Mouse (Mus musculus) testis, adult 2 months (tissue): ENCODE data around the gene Rrm1.

ENCODE experiments used
- CTCF ChIP-seq: fragments of 200-500 bp; IDR thresholded peaks from 2 replicates; pipeline ENCODE4 v1.5.1; 2012; ENCODE audit warnings: low read depth, mild to moderate bottlenecking, inconsistent platforms, low read length, moderate library complexity; ENCODE audit not compliant: control insufficient read depth, insufficient read depth, insufficient replicate concordance
- POLR2A ChIP-seq: fragments of 200-500 bp; IDR thresholded peaks from 2 replicates; pipeline ENCODE4 v1.6.1; 2012; ENCODE audit warnings: low read depth, mild to moderate bottlenecking, inconsistent platforms, low read length, moderate library complexity; ENCODE audit not compliant: control insufficient read depth

GRCm38 (mm10) chr7:102516261-102517050 lies 75.0 kb downstream of the Rrm1 start:
- TF ChIP-seq CTCF, result no peak
- no peak for TF ChIP-seq POLR2A
